Mouse (Mus musculus) myocyte (in vitro differentiated cells): ENCODE data around the gene Abcc2.
A peak's percentile ranks its signal among the peaks of the same experiment; 100 is the strongest.

Experiments used
- CEBPB ChIP-seq: IDR thresholded peaks from 2 replicates; pipeline ENCODE4 v1.6.1; 2011; ENCODE audit warnings: mild to moderate bottlenecking, moderate library complexity; ENCODE audit not compliant: poor library complexity, insufficient read depth, severe bottlenecking
- E2F4 ChIP-seq: IDR thresholded peaks from one replicate; pipeline ENCODE4 v1.6.1; 2011; ENCODE audit warnings: mild to moderate bottlenecking, control low read depth, moderate library complexity; ENCODE audit not compliant: insufficient read depth
- MAX ChIP-seq: IDR thresholded peaks from one replicate; pipeline ENCODE4 v1.6.1; 2011; ENCODE audit warnings: low read depth, mild to moderate bottlenecking, control low read depth
- MYOD1 ChIP-seq, 3 experiments: IDR thresholded peaks; one replicate each; pipeline ENCODE4 v1.6.1; 2011; ENCODE audit warnings: control low read depth in 2 of 3, low read depth in 2 of 3, mild to moderate bottlenecking in 2 of 3, moderate library complexity in 1 of 3; ENCODE audit not compliant: insufficient read length in 2 of 3, control insufficient read depth in 1 of 3
- MYOG ChIP-seq, 3 experiments: IDR thresholded peaks; one replicate each; pipeline ENCODE4 v1.6.1; 2011; ENCODE audit warnings: control low read depth in 2 of 3, low read depth in 2 of 3, mild to moderate bottlenecking in 2 of 3; ENCODE audit not compliant: insufficient read length in 2 of 3, control insufficient read depth in 1 of 3, insufficient read depth in 1 of 3
- POLR2A ChIP-seq: IDR thresholded peaks from one replicate; pipeline ENCODE4 v1.6.1; 2011; ENCODE audit warnings: low read depth, mild to moderate bottlenecking, control low read depth, moderate library complexity; ENCODE audit not compliant: insufficient read length
- POLR2AphosphoS2 ChIP-seq: IDR thresholded peaks from one replicate; pipeline ENCODE4 v1.6.1; 2011; ENCODE audit warnings: low read depth, control low read depth; ENCODE audit not compliant: insufficient read length
- SRF ChIP-seq: IDR thresholded peaks from one replicate; pipeline ENCODE4 v1.6.1; 2011; ENCODE audit warnings: low read depth; ENCODE audit not compliant: control insufficient read depth, insufficient read length
- TCF12 ChIP-seq: IDR thresholded peaks from one replicate; pipeline ENCODE4 v1.6.1; 2011; ENCODE audit warnings: mild to moderate bottlenecking, control low read depth; ENCODE audit not compliant: poor library complexity, insufficient read depth, severe bottlenecking
- USF1 ChIP-seq: IDR thresholded peaks from one replicate; pipeline ENCODE4 v1.6.1; 2011; ENCODE audit warnings: low read depth, mild to moderate bottlenecking, control low read depth, moderate library complexity

DNA sequence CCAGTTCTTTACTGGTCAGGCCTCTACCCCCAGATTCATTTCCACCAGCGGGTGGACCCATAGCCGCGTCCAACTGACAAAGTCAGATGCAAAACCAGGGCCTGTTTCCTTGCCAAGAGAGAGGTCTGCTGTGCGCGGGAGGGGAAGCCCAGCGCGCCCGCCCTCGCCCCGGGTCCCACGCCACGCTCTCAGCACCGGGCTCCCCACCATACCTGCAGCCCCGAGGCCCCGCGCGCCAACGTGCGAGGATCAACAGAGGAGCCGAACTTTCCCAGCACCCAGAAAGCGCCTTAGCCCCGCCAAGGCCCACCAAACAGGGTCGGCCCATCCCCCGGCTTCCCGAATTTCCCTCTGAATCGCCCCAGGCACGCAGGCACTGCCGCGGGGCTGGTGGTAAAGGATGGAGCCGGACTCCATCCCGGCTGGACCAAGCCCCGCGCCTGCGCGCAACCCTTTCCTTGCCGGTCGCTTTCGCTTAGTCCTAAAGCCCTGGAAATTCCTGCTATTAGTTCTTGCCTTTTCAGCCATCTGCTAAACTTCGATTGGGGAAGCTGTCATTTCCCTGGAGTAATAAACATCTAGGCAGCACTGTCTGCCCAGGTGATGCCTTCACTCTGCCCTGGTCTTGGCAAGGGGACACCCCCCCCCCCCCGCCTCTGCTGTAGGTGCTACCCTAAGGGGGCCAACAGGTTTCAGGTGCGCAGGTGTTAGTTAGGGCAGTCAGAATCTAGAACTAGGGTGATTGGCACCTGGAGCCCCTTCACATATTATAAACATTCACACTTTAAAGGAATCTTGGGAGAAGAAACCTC lies 97.6 kb downstream of the Abcc2 start:
- TF ChIP-seq POLR2A (peak; percentile 17), USF1 (no peak), E2F4 (no peak), SRF (no peak), MYOD1 (IDR thresholded peaks at IDR 0.05; ENCODE audit: control insufficient read depth in 1 of 3, insufficient read length in 2 of 3, low read depth in 2 of 3) (no peak), POLR2AphosphoS2 (no peak), MAX (no peak), CEBPB (no peak), TCF12 (no peak), MYOG (IDR thresholded peaks at IDR 0.05; ENCODE audit: control insufficient read depth in 1 of 3, insufficient read depth in 1 of 3, insufficient read length in 2 of 3, low read depth in 2 of 3) (no peak)
